Mouse (Mus musculus) erythroblast, adult 5-6 weeks (primary cell): ENCODE results near the gene AU022252. TPM values are rescaled to one million over a fixed set of nuclear protein-coding genes. Genes with fewer than 3 reads are reported as not detected.
"Not testable (repeated sequence)": the region's sequence is repeated elsewhere in the genome, so short reads cannot be mapped to it uniquely, and the experiment has no call there.

ENCODE experiments used
- ATAC-seq: replicated peaks from 2 replicates; pipeline ENCODE4 v1.8.0; 2016; ENCODE audit warnings: moderate number of reproducible peaks, mild to moderate bottlenecking, moderate TSS enrichment, inconsistent platforms; ENCODE audit not compliant: poor library complexity, low FRiP score, severe bottlenecking
- total RNA-seq, 2 experiments: library from RNA; stranded (forward) in 1 of 2; stranded (reverse) in 1 of 2; fragments of 150-400 nt in 1 of 2; fragments of 200-764, 138-1000 nt in 1 of 2; gene quantifications; 2 replicates each; pipeline versions ENCODE4 v1.2.3 to v1.2.4; 2015 to 2017; ENCODE audit warnings: low replicate concordance in 2 of 2

Gene AU022252
- total RNA-seq (2015; ENCODE audit: low replicate concordance): 0.84 and 0.96 TPM in 2 replicates
- total RNA-seq (2017; ENCODE audit: low replicate concordance): 1.3 and 1.4 TPM in 2 replicates

- peak; percentile 96 for ATAC-seq
Measured at GRCm38 (mm10) chr4:119232410-119233255, at the start of gene AU022252, which contains the start of gene P3h1. TSS of gene AU022252 (minus strand) at chr4:119232712. TSS of gene P3h1 (plus strand) at chr4:119232915.

- not testable (repeated sequence) for ATAC-seq
Measured at GRCm38 (mm10) chr4:119278784-119279183, 46.3 kb upstream of the AU022252 start.

GRCm38 (mm10) chr4:119275726-119276125 is 43.2 kb upstream of the AU022252 start:
- ATAC-seq: no peak

GRCm38 (mm10) chr4:119275226-119275625 is 42.7 kb upstream of the AU022252 start:
- no peak for ATAC-seq

- no peak for ATAC-seq
Measured at GRCm38 (mm10) chr4:119274627-119275026, 42.1 kb upstream of the AU022252 start.

GRCm38 (mm10) chr4:119266606-119267005 is 34.1 kb upstream of the AU022252 start:
- ATAC-seq: no peak

- ATAC-seq: no peak
Measured at GRCm38 (mm10) chr4:119263459-119263858, 30.9 kb upstream of the AU022252 start.

- no peak for ATAC-seq
Measured at GRCm38 (mm10) chr4:119262483-119262882, 30.0 kb upstream of the AU022252 start.

- ATAC-seq: no peak
Measured at GRCm38 (mm10) chr4:119261087-119261713, 28.7 kb upstream of the AU022252 start.

GRCm38 (mm10) chr4:119259344-119260254 is 27.1 kb upstream of the AU022252 start:
- no peak for ATAC-seq

- ATAC-seq: no peak
Measured at GRCm38 (mm10) chr4:119257083-119257482, 24.6 kb upstream of the AU022252 start.

GRCm38 (mm10) chr4:119255351-119255750 is 22.8 kb upstream of the AU022252 start, which contains the start of gene Cldn19:
TSS of gene Cldn19 (plus strand) at chr4:119255414.
- no peak for ATAC-seq

- ATAC-seq: no peak
Measured at GRCm38 (mm10) chr4:119254012-119254618, 21.6 kb upstream of the AU022252 start.

- ATAC-seq: no peak
Measured at GRCm38 (mm10) chr4:119252025-119252808, 19.7 kb upstream of the AU022252 start.

- no peak for ATAC-seq
Measured at GRCm38 (mm10) chr4:119248407-119248965, 16.0 kb upstream of the AU022252 start.

- peak; percentile 59; the same call in 1 of the 2 replicates for ATAC-seq
Measured at GRCm38 (mm10) chr4:119247462-119248235, 15.1 kb upstream of the AU022252 start.

GRCm38 (mm10) chr4:119246688-119247225 is 14.2 kb upstream of the AU022252 start:
- ATAC-seq: no peak
